Mouse (Mus musculus) right cerebral cortex, adult 18-20 months (tissue): ENCODE measurements around the gene Trim66.

Experiments used
- DNase-seq: peaks from one replicate; pipeline ENCODE4 v3.0.0; 2022; ENCODE audit warnings: mixed read lengths

The Trim66 gene

DNA sequence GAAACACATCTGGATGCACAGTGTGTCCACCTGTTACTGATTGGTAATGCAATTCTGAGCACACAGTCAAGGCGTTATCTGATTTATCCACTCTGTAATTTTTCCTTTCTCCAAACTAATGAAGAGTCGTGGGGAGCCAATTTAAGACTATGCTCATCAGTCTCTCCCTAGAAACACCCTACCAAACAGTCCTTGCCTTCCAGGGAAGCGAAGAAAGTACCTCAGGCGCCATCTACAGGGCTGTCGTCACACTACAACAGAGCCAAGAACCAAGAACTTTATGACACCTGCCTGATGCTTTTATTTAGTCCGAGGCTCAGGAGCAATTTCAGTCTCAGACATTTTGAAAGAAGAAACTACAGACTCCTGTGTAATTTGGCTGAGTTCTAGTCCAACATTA lies 62.9 kb downstream of the Trim66 start:
- peak; percentile 39 for DNase-seq

DNA sequence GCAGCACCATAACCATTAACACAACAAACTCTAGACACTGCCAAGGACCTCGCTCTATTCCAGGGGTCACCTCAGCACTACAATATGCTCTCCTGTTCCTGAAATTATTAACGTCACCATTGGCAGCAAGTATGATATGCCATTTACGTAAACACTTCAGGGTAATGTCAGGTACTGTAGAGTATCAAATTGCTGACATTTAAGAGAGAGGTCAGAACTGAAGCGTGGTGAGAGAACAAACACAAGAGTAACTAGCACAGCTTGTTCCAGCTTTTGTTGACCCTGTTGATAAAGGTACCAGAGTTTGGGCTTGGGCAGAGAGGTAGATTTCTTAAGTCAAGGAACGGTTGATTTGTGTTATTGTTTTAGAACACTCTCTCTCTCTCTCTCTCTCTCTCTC lies 65.2 kb downstream of the Trim66 start:
- no peak for DNase-seq

DNA sequence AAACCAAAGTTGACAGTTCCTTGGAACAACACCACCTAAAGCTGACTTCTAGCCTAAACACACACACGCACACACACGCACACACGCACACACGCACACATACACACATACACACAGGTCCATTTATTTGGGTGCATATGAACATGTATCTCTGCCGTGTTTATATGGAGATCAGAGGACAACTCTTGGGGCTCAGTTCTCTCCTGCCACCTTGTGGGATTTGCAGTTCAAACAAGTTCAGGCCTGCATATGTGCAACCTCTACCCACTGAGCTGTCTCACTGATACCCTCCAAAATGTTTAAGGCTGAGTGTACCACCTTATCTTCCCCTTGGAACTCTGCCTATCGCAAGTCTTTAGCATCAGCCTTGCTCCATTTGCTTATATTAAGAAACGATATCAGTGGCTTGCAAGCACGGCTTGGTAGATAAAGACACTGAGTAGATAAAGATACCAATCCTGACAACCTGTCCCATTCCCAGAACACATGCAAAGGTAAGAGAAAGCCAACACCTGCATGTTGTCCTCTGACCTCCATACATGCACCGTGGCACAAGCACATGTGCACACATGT lies 67.2 kb downstream of the Trim66 start:
- no peak for DNase-seq

DNA sequence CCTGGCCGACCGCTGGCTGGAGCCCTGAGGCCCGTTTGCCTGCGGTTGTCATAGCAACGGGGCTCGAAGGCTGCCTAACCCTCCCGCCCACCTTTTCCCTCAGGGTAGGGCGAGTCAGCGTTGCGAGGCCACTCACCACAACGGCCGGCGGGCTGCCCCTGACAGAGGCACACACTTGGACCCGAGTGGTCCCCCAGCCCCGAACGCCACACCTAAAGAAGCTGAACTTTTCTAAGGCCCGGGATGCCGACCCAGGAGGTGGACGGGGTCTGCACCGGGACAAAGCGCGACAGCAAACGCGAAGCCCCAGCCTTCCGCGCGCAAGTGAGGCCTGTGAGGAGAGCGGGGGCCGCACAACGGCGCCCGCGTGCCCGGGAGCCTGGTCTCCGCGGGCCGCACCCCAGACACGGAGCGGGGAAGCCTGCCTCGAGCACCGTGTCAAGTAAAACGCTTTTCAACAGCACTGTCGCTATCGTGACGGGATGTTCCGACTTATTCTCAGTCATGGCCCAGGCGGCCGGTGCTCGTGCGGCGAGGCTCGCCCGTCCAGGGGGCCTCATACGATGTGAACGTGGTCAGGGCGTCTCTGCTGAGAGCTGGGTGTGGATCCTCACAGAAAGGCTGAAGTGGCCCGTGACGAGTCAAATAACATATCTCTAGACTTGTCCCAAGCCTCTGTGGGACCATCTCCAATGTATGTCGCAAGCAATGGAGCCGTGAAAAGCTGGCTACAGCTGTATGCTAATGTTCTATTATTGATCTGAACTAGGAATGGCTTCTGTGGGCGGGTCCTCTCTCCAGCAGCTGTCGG lies 68.9 kb downstream of the Trim66 start, which contains the start of gene Stk33:
Gene Stk33, minus strand, starts transcription at position 301 of the 811 bp plus-strand sequence.
- peak; percentile 19 for DNase-seq

DNA sequence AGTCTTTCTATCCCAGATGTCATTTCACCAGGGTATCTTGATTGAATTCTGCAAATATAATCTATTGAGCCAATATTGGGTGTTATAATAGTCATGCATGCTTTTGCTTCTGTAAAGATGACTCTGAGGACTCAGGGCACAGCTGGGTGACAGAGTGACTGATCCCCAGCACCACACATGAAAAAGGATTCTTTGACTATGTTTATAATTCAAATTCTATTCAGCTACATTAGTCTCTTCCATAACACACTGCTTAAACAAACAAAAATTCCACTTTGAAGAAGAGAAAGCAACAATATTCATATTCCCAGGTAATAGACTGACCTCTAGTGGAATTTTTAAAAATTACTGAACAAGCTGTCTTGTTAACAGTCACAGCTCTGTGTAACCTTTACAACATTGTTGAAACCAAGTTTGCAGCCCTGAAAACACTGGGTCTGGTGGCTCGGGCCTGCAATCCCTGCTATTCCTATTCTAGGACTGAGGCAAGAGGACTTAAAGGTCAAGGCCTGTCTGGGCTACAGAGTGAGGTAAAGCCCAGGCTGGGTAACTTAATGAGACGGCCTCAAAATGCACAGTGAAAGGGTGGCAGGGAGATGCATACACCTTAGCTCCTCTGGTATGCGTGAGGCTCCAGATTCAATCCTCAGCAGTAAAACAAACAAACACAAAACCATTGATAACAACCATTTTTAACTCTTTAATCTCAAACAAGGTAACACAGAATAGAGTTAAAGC lies 83.3 kb downstream of the Trim66 start:
- DNase-seq: no peak

DNA sequence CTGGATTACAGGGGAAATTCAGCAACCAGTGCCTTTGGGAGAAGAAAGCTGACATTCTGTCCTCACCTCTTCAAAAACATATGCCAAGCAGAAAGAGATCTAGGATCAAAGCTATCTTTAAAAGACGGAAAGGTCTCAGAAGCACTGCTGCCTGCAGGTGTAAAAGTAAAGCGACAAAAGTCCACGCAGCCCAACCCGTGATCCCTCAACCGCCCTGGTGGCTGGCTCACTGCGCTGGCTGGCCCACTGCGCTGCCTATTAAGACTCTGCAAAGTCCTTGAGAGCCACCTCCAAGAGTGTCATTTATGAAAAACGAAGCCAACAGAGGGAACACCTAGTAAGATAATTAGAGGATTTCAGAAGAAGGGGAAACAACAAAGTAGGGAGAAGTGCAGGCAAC lies 85.1 kb downstream of the Trim66 start:
- DNase-seq: no peak

DNA sequence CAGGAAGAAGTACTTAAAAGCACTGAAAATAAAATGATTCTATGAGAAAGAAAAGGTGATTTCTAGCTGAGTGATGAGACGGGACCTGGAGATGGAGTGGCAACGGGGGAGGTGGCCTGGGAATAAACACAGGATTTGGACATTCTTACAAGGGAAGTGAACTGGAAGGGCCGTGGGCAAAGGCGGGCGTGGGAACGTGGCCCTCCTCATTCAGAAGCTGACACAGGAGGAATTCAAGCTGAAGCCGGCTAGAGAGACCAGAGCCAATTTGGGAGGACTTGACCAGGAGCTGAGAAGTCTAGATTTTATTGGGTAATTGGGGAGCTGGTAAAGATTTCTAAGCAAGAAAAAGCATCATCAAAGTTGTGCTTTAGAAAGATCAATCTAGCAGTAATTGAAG lies 102.4 kb downstream of the Trim66 start:
- no peak for DNase-seq

DNA sequence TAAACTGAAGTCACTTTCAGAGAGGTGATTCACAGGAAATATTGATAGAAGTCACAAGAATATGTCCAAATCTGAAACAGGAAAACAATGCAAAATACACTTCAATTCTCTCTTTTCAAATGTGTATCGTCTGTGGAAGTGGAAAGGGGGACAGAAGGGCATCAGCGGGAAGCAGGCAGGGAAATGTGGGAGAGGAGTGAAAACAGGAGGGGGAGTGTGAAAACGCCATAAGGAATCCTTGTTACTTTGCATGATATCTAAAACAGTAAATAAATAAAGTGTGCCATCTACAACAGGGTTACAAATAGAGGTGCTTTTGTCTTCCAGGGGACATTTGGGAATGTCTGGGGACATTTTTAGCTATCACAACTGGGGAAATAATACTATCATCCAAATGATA lies 108.6 kb downstream of the Trim66 start:
- DNase-seq: no peak
